Mouse (Mus musculus): ENCODE results near the gene Ift88. TPM values are rescaled to one million over a fixed set of nuclear protein-coding genes. Genes with fewer than 3 reads are reported as not detected.

The Ift88 gene
- polyA plus RNA-seq, 1 experiment from 2014 or later, result 1.4 TPM

GRCm38 (mm10) chr14:57533841-57534240 is 110.0 kb downstream of the Ift88 start:
- Histone ChIP-seq H3K4me1 (ENCODE audit: control insufficient read depth, low read depth, low read length) (no peaks in the 10 kb centered on the region; the same call in 1 of the 2 replicates), H3K9me3 (replicated peaks; ENCODE audit: control insufficient read depth, low read length) (no peaks in the 10 kb centered on the region), H3K9ac (ENCODE audit: low read depth, low read length) (no peak overlapping the region), H3K4me3 (ENCODE audit: low read depth, low read length) (no peak overlapping the region), H3K27me3 (ENCODE audit: control insufficient read depth, insufficient read depth, low read depth, low read length) (no peaks in the 10 kb centered on the region; the same call in 1 of the 2 replicates), H3K4me2 (ENCODE audit: low read depth, low read length) (no peak overlapping the region), H3K27ac (ENCODE audit: low read length) (no peak overlapping the region), H3K36me3 (ENCODE audit: control insufficient read depth, insufficient read depth) (no peaks in the 10 kb centered on the region)
- ATAC-seq (ENCODE audit: low read depth), result no peak
- WGBS (ENCODE audit: insufficient replicate concordance), result 53% methylated on average over 11 of the region's 11 CpGs

- H3K9me3 ChIP-seq (replicated peaks; ENCODE audit: control insufficient read depth, low read length), result no peaks in the 10 kb centered on the region
- 36% methylated on average over 5 of the region's 5 CpGs for WGBS (ENCODE audit: insufficient replicate concordance)
- no peaks in the 10 kb centered on the region for H3K36me3 ChIP-seq (ENCODE audit: control insufficient read depth, insufficient read depth)
- H3K27me3 ChIP-seq (ENCODE audit: control insufficient read depth, insufficient read depth, low read depth, low read length), result no peaks in the 10 kb centered on the region; the same call in 1 of the 2 replicates
- H3K4me2 ChIP-seq (ENCODE audit: low read depth, low read length), result no peak overlapping the region
- no peaks in the 10 kb centered on the region; the same call in 1 of the 2 replicates for H3K4me1 ChIP-seq (ENCODE audit: control insufficient read depth, low read depth, low read length)
- H3K4me3 ChIP-seq (ENCODE audit: low read depth, low read length), result no peak overlapping the region
- no peak overlapping the region for H3K27ac ChIP-seq (ENCODE audit: low read length)
- no peak overlapping the region for H3K9ac ChIP-seq (ENCODE audit: low read depth, low read length)
- ATAC-seq (ENCODE audit: low read depth), result no peak
Observed at GRCm38 (mm10) chr14:57534346-57534745, 110.5 kb downstream of the Ift88 start.

GRCm38 (mm10) chr14:57534961-57535360 is 111.1 kb downstream of the Ift88 start:
- H3K4me2 ChIP-seq (ENCODE audit: low read depth, low read length), result no peak overlapping the region
- WGBS (ENCODE audit: insufficient replicate concordance), result 41% methylated on average over 8 of the region's 8 CpGs
- no peak for ATAC-seq (ENCODE audit: low read depth)

GRCm38 (mm10) chr14:57535646-57536045 is 111.8 kb downstream of the Ift88 start:
- no peaks in the 10 kb centered on the region for H3K4me1 ChIP-seq (ENCODE audit: control insufficient read depth, low read depth, low read length)
- H3K4me3 ChIP-seq (ENCODE audit: low read depth, low read length), result no peak overlapping the region
- no peaks in the 10 kb centered on the region for H3K36me3 ChIP-seq (ENCODE audit: control insufficient read depth, insufficient read depth)
- no peaks in the 10 kb centered on the region; the same call in 1 of the 2 replicates for H3K27me3 ChIP-seq (ENCODE audit: control insufficient read depth, insufficient read depth, low read depth, low read length)
- no peaks in the 10 kb centered on the region for H3K9me3 ChIP-seq (replicated peaks; ENCODE audit: control insufficient read depth, low read length)
- no peak for ATAC-seq (ENCODE audit: low read depth)
- no peak overlapping the region for H3K9ac ChIP-seq (ENCODE audit: low read depth, low read length)
- no peak overlapping the region for H3K27ac ChIP-seq (ENCODE audit: low read length)
- WGBS (ENCODE audit: insufficient replicate concordance), result 66% methylated on average over 6 of the region's 6 CpGs
- no peak overlapping the region for H3K4me2 ChIP-seq (ENCODE audit: low read depth, low read length)

More at GRCm38 (mm10) chr14:57534961-57535360, 111.1 kb downstream of the Ift88 start:
- H3K4me1 ChIP-seq (ENCODE audit: control insufficient read depth, low read depth, low read length), result no peaks in the 10 kb centered on the region
- H3K27ac ChIP-seq (ENCODE audit: low read length), result no peak overlapping the region
- no peak overlapping the region for H3K4me3 ChIP-seq (ENCODE audit: low read depth, low read length)
- no peaks in the 10 kb centered on the region for H3K36me3 ChIP-seq (ENCODE audit: control insufficient read depth, insufficient read depth)
- no peaks in the 10 kb centered on the region for H3K9me3 ChIP-seq (replicated peaks; ENCODE audit: control insufficient read depth, low read length)
- H3K9ac ChIP-seq (ENCODE audit: low read depth, low read length), result no peak overlapping the region
- H3K27me3 ChIP-seq (ENCODE audit: control insufficient read depth, insufficient read depth, low read depth, low read length), result no peaks in the 10 kb centered on the region; the same call in 1 of the 2 replicates

GRCm38 (mm10) chr14:57536820-57537219 is 113.0 kb downstream of the Ift88 start:
- no peak for ATAC-seq (ENCODE audit: low read depth)
- WGBS (ENCODE audit: insufficient replicate concordance), result 57% methylated on average over 9 of the region's 9 CpGs
- Histone ChIP-seq H3K27ac (ENCODE audit: low read length) (no peak overlapping the region), H3K27me3 (ENCODE audit: control insufficient read depth, insufficient read depth, low read depth, low read length) (no peaks in the 10 kb centered on the region; the same call in 1 of the 2 replicates), H3K4me2 (ENCODE audit: low read depth, low read length) (no peak overlapping the region), H3K9ac (ENCODE audit: low read depth, low read length) (no peak overlapping the region), H3K4me3 (ENCODE audit: low read depth, low read length) (no peak overlapping the region), H3K36me3 (ENCODE audit: control insufficient read depth, insufficient read depth) (no peaks in the 10 kb centered on the region), H3K4me1 (ENCODE audit: control insufficient read depth, low read depth, low read length) (no peaks in the 10 kb centered on the region), H3K9me3 (replicated peaks; ENCODE audit: control insufficient read depth, low read length) (no peaks in the 10 kb centered on the region)

- ATAC-seq (ENCODE audit: low read depth), result no peak
- Histone ChIP-seq H3K9me3 (replicated peaks; ENCODE audit: control insufficient read depth, low read length) (no peaks in the 10 kb centered on the region), H3K27ac (ENCODE audit: low read length) (no peak overlapping the region), H3K36me3 (ENCODE audit: control insufficient read depth, insufficient read depth) (no peaks in the 10 kb centered on the region), H3K4me1 (ENCODE audit: control insufficient read depth, low read depth, low read length) (no peaks in the 10 kb centered on the region), H3K9ac (ENCODE audit: low read depth, low read length) (no peak overlapping the region), H3K27me3 (ENCODE audit: control insufficient read depth, insufficient read depth, low read depth, low read length) (no peaks in the 10 kb centered on the region; the same call in 1 of the 2 replicates), H3K4me2 (ENCODE audit: low read depth, low read length) (no peak overlapping the region), H3K4me3 (ENCODE audit: low read depth, low read length) (no peak overlapping the region)
- 25% methylated on average over 16 of the region's 16 CpGs for WGBS (ENCODE audit: insufficient replicate concordance)
Observed at GRCm38 (mm10) chr14:57537261-57538015, 113.6 kb downstream of the Ift88 start.

- Histone ChIP-seq H3K4me3 (ENCODE audit: low read depth, low read length) (no peak overlapping the region), H3K27ac (ENCODE audit: low read length) (no peak overlapping the region), H3K27me3 (ENCODE audit: control insufficient read depth, insufficient read depth, low read depth, low read length) (no peaks in the 10 kb centered on the region), H3K4me2 (ENCODE audit: low read depth, low read length) (no peak overlapping the region), H3K9me3 (replicated peaks; ENCODE audit: control insufficient read depth, low read length) (no peaks in the 10 kb centered on the region), H3K4me1 (ENCODE audit: control insufficient read depth, low read depth, low read length) (no peaks in the 10 kb centered on the region), H3K36me3 (ENCODE audit: control insufficient read depth, insufficient read depth) (no peaks in the 10 kb centered on the region), H3K9ac (ENCODE audit: low read depth, low read length) (no peak overlapping the region)
- no peak for ATAC-seq (ENCODE audit: low read depth)
- 66% methylated on average over 11 of the region's 11 CpGs for WGBS (ENCODE audit: insufficient replicate concordance)
Observed at GRCm38 (mm10) chr14:57540683-57541082, 116.8 kb downstream of the Ift88 start.

- Histone ChIP-seq H3K9me3 (replicated peaks; ENCODE audit: control insufficient read depth, low read length) (no peaks in the 10 kb centered on the region), H3K27ac (ENCODE audit: low read length) (no peak overlapping the region), H3K9ac (ENCODE audit: low read depth, low read length) (no peak overlapping the region), H3K4me1 (ENCODE audit: control insufficient read depth, low read depth, low read length) (peaks cover 2% of the 10 kb centered on the region; the same call in 1 of the 2 replicates), H3K27me3 (ENCODE audit: control insufficient read depth, insufficient read depth, low read depth, low read length) (no peaks in the 10 kb centered on the region), H3K4me2 (ENCODE audit: low read depth, low read length) (0 out of 2 replicates have a peak overlapping the region, but pooled peaks have one; percentile 4), H3K36me3 (ENCODE audit: control insufficient read depth, insufficient read depth) (no peaks in the 10 kb centered on the region), H3K4me3 (ENCODE audit: low read depth, low read length) (no peak overlapping the region)
- no peak for ATAC-seq (ENCODE audit: low read depth)
- 64% methylated on average over 34 of the region's 34 CpGs for WGBS (ENCODE audit: insufficient replicate concordance)
Observed at GRCm38 (mm10) chr14:57542231-57542630, 118.4 kb downstream of the Ift88 start.

- Histone ChIP-seq H3K36me3 (ENCODE audit: control insufficient read depth, insufficient read depth) (no peaks in the 10 kb centered on the region), H3K9me3 (replicated peaks; ENCODE audit: control insufficient read depth, low read length) (no peaks in the 10 kb centered on the region), H3K4me3 (ENCODE audit: low read depth, low read length) (no peak overlapping the region), H3K4me1 (ENCODE audit: control insufficient read depth, low read depth, low read length) (peaks cover 2% of the 10 kb centered on the region; the same call in 1 of the 2 replicates), H3K9ac (ENCODE audit: low read depth, low read length) (no peak overlapping the region), H3K27me3 (ENCODE audit: control insufficient read depth, insufficient read depth, low read depth, low read length) (no peaks in the 10 kb centered on the region), H3K27ac (ENCODE audit: low read length) (no peak overlapping the region), H3K4me2 (ENCODE audit: low read depth, low read length) (no peak overlapping the region)
- 57% methylated on average over 13 of the region's 13 CpGs for WGBS (ENCODE audit: insufficient replicate concordance)
- no peak for ATAC-seq (ENCODE audit: low read depth)
Observed at GRCm38 (mm10) chr14:57543420-57544039, 119.7 kb downstream of the Ift88 start.
